Mouse (Mus musculus) bone marrow macrophage, adult 2 months (primary cell): ENCODE results near the gene Pik3r3.

Experiments
- CTCF ChIP-seq: IDR thresholded peaks from 2 replicates; pipeline ENCODE4 v1.5.1; 2012; ENCODE audit warnings: low read depth, mild to moderate bottlenecking, low read length, moderate library complexity
- POLR2A ChIP-seq: IDR thresholded peaks from 2 replicates; pipeline ENCODE4 v1.6.1; 2012; ENCODE audit warnings: mild to moderate bottlenecking, low read depth, low read length, borderline replicate concordance

DNA sequence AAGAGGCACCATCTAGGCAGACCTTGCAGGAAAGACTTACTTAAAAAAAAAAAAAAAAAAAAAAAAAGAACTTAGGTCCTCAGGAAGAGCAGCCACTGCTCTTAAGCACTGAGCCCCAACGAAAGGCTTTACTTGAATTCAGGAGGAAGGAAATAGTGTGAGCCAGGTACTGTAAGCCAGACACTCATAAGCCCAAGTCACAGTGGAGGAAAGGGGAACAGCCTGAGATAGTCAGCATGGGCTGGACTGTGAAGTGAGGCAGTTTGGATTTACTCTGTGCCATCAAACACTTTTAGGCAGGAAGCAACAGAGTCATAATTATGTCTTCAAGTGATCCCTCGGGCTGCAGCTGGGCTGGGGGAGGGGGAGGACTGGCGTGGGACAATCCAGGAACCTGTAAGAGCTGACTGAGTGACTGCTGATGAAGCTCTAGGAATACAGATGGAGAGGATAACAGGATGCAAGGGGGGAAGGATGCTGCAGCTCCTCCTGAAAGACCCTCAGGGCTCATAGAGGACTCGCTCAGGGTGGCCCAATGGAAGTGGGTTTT, 29.1 kb upstream of the Pik3r3 start:
- TF ChIP-seq CTCF (no peak), POLR2A (no peak)
